Mouse (Mus musculus) heart, embryonic 14.5 days (tissue): Measurements from ENCODE around the gene Kcnn4. TPM values are rescaled to one million over a fixed set of nuclear protein-coding genes. Genes with fewer than 3 reads are reported as not detected.
A peak's percentile ranks its signal among the peaks of the same experiment; 100 is the strongest.

Experiments
- ATAC-seq: fragments of 200-750 bp; cut with Nextera tagmentation; 2 replicates; pipeline ENCODE4 v1.8.0; 2017; ENCODE audit warnings: low read depth, moderate TSS enrichment; ENCODE audit not compliant: insufficient number of reproducible peaks, insufficient read depth, low FRiP score
- H3K27ac ChIP-seq, 2 experiments: fragments of 200-500 bp in 1 of 2; fragments of 300-500 bp in 1 of 2; sonication (generic) in 1 of 2; replicated peaks in 1 of 2; 2 replicates each; pipeline ENCODE4 v1.5.1; 2012 to 2014; ENCODE audit warnings: low read depth in 2 of 2, low read length in 2 of 2, control low read depth in 1 of 2, mild to moderate bottlenecking in 1 of 2, mixed read lengths in 1 of 2; ENCODE audit not compliant: control insufficient read depth in 1 of 2, insufficient read depth in 1 of 2
- H3K27me3 ChIP-seq: fragments of 300-500 bp; sonication (generic); 2 replicates; pipeline ENCODE4 v1.6.1; 2014; ENCODE audit warnings: mild to moderate bottlenecking, low read length, control low read depth; ENCODE audit not compliant: control insufficient read depth, insufficient read depth
- H3K36me3 ChIP-seq: fragments of 300-500 bp; sonication (generic); 2 replicates; pipeline ENCODE4 v1.6.1; 2014; ENCODE audit warnings: mild to moderate bottlenecking, control low read depth, low read length, mixed read lengths; ENCODE audit not compliant: control insufficient read depth, insufficient read depth
- H3K4me1 ChIP-seq, 2 experiments: fragments of 200-500 bp in 1 of 2; fragments of 300-500 bp in 1 of 2; sonication (generic) in 1 of 2; 2 replicates each; pipeline ENCODE4 v1.6.1; 2012 to 2014; ENCODE audit warnings: low read length in 2 of 2, control low read depth in 1 of 2, mixed read lengths in 1 of 2; ENCODE audit not compliant: control insufficient read depth in 2 of 2, insufficient read depth in 2 of 2
- H3K4me2 ChIP-seq: fragments of 300-500 bp; sonication (generic); 2 replicates; pipeline ENCODE4 v1.6.1; 2014; ENCODE audit warnings: mild to moderate bottlenecking, low read length
- H3K4me3 ChIP-seq, 2 experiments: fragments of 200-500 bp in 1 of 2; fragments of 300-500 bp in 1 of 2; sonication (generic) in 1 of 2; 2 replicates each; pipeline ENCODE4 v1.5.1; 2012 to 2014; ENCODE audit warnings: low read length in 2 of 2, mild to moderate bottlenecking in 2 of 2, control low read depth in 1 of 2, low read depth in 1 of 2, moderate library complexity in 1 of 2; ENCODE audit not compliant: control insufficient read depth in 1 of 2, insufficient read depth in 1 of 2
- H3K9ac ChIP-seq: fragments of 300-500 bp; sonication (generic); 2 replicates; pipeline ENCODE4 v1.6.1; 2014; ENCODE audit warnings: mild to moderate bottlenecking, low read length
- H3K9me3 ChIP-seq: fragments of 300-500 bp; sonication (generic); 2 replicates; pipeline ENCODE4 v1.6.1; 2016; ENCODE audit warnings: low read length, control low read depth; ENCODE audit not compliant: control insufficient read depth
- WGBS: fragments of 180-500 bp; shearing (Covaris S2); extraction: QIAGEN DNeasy Blood & Tissue Kit; methylation state at CpG from one replicate; pipeline ENCODE4 v1.1.7; 2014; 5-methylcytosine and 5-hydroxymethylcytosine counted together
- polyA plus RNA-seq: library from polyadenylated mRNA; unstranded; fragments of >200 nt; fragmentation: Nextera tagmentation; extraction: Ambion mirVana; gene quantifications from 2 replicates; pipeline ENCODE4 v1.2.1, GENCODE M21; 2014

The Kcnn4 gene
- polyA plus RNA-seq, 1 experiment from 2014 or later, result 1.4 TPM

DNA sequence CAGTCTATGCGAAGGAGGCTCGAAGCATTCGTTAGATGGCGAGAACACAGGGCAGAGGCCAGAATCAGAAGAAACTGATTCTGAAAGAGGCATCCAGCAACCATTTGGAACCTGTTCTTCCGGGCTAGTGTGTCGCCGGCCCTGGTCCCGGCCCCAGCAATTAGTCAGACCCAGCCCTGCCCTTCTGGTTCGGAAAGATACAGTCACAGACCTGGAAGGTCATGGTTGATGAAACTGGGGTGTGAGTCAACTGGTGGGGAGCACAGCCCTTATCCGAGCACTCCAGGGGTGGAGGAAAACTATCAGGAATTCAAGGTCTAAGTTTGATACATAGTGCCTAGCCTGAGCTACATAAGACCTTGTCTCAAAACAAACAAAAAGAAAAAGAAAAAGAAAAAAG is 14.0 kb upstream of the Kcnn4 start:
- H3K4me1 ChIP-seq, result no peaks in the 10 kb centered on the region
- no peaks in the 10 kb centered on the region for H3K36me3 ChIP-seq
- ATAC-seq, result no peak
- no peak overlapping the region for H3K4me3 ChIP-seq
- H3K9me3 ChIP-seq, result 0 out of 2 replicates have a peak, but pooled peaks cover 2% of the 10 kb centered on the region
- no peaks in the 10 kb centered on the region for H3K27me3 ChIP-seq
- WGBS, result 66% methylated on average over 10 of the region's 10 CpGs
- no peak overlapping the region for H3K4me2 ChIP-seq
- no peak overlapping the region for H3K9ac ChIP-seq
- H3K27ac ChIP-seq, result no peak overlapping the region

GRCm38 (mm10) chr7:24357899-24358298 is 12.2 kb upstream of the Kcnn4 start:
- Histone ChIP-seq H3K4me2 (no peak overlapping the region), H3K36me3 (no peaks in the 10 kb centered on the region), H3K9ac (no peak overlapping the region), H3K4me3 (no peak overlapping the region), H3K9me3 (no peaks in the 10 kb centered on the region), H3K27me3 (no peaks in the 10 kb centered on the region), H3K27ac (no peak overlapping the region), H3K4me1 (no peaks in the 10 kb centered on the region)
- WGBS, result 44% methylated on average over 4 of the region's 4 CpGs
- ATAC-seq, result no peak

DNA sequence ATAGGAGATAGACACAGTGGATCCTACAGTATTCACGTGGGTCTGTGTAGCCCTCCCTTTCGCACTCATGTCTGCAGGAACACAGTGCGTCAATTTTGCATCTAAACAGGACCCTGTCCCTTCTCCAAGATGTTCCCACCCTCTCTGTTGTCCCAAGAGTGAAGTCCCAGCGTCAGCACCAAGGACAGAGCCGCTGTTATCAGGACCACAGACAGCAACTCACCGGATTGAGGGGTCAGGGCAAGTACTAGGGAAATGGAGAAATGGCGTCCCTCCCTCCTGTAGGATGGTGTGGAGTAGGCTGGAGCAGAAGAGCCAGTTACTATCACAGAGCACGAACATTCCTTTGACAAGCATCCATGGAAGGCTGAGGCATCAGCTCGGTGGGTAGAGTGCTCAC is 10.8 kb upstream of the Kcnn4 start:
- ATAC-seq, result no peak
- no peaks in the 10 kb centered on the region for H3K27me3 ChIP-seq
- no peaks in the 10 kb centered on the region for H3K36me3 ChIP-seq
- WGBS, result 20% methylated on average over 9 of the region's 9 CpGs
- H3K9me3 ChIP-seq, result no peaks in the 10 kb centered on the region
- no peak overlapping the region for H3K4me3 ChIP-seq
- H3K4me2 ChIP-seq, result no peak overlapping the region
- no peak overlapping the region for H3K9ac ChIP-seq
- no peaks in the 10 kb centered on the region for H3K4me1 ChIP-seq
- H3K27ac ChIP-seq, result no peak overlapping the region

- H3K36me3 ChIP-seq, result no peaks in the 10 kb centered on the region
- H3K4me1 ChIP-seq, result no peaks in the 10 kb centered on the region
- no peak overlapping the region for H3K4me2 ChIP-seq
- no peak overlapping the region for H3K4me3 ChIP-seq
- H3K27me3 ChIP-seq, result no peaks in the 10 kb centered on the region
- H3K27ac ChIP-seq, result no peak overlapping the region
- H3K9me3 ChIP-seq, result no peaks in the 10 kb centered on the region
- no peak for ATAC-seq
- WGBS, result 57% methylated on average over 4 of the region's 4 CpGs
- no peak overlapping the region for H3K9ac ChIP-seq
These were observed 9.1 kb upstream of the Kcnn4 start for GRCm38 (mm10) chr7:24361001-24361400.

GRCm38 (mm10) chr7:24363228-24363627 is 6.8 kb upstream of the Kcnn4 start:
- Histone ChIP-seq H3K27ac (no peak overlapping the region), H3K36me3 (no peaks in the 10 kb centered on the region), H3K4me1 (no peaks in the 10 kb centered on the region), H3K9ac (no peak overlapping the region), H3K4me2 (no peak overlapping the region), H3K27me3 (no peaks in the 10 kb centered on the region), H3K9me3 (no peaks in the 10 kb centered on the region), H3K4me3 (no peak overlapping the region)
- 26% methylated on average over 7 of the region's 7 CpGs for WGBS
- ATAC-seq, result no peak

DNA sequence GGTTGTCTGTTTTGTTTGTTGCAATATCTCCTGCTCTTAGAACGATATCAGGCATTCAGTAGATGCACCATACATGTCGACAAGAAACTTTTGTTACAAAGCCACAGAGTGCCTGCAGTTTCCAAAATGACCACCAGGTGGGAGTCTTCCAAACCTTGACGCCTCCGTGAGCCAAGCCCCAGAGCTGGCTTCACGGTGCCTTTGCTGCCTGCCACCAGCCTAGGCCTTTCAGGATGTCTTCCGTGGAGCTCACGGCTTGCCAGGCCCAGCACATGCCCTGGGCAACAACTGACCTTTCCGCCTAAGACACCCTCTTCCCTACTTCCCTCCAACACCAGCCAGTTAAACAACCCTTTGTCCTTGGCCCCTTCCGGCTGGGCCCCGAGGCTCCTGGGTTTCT is 5.2 kb upstream of the Kcnn4 start:
- H3K4me1 ChIP-seq, result no peaks in the 10 kb centered on the region; a peak in 1 of 4 replicates
- H3K4me3 ChIP-seq, result no peak overlapping the region
- no peaks in the 10 kb centered on the region for H3K36me3 ChIP-seq
- WGBS, result 22% methylated on average over 10 of the region's 10 CpGs
- no peaks in the 10 kb centered on the region for H3K9me3 ChIP-seq
- no peak overlapping the region for H3K4me2 ChIP-seq
- peak; percentile 59; the same call in 1 of the 2 replicates for ATAC-seq
- no peak overlapping the region for H3K9ac ChIP-seq
- H3K27me3 ChIP-seq, result no peaks in the 10 kb centered on the region
- no peak overlapping the region for H3K27ac ChIP-seq

DNA sequence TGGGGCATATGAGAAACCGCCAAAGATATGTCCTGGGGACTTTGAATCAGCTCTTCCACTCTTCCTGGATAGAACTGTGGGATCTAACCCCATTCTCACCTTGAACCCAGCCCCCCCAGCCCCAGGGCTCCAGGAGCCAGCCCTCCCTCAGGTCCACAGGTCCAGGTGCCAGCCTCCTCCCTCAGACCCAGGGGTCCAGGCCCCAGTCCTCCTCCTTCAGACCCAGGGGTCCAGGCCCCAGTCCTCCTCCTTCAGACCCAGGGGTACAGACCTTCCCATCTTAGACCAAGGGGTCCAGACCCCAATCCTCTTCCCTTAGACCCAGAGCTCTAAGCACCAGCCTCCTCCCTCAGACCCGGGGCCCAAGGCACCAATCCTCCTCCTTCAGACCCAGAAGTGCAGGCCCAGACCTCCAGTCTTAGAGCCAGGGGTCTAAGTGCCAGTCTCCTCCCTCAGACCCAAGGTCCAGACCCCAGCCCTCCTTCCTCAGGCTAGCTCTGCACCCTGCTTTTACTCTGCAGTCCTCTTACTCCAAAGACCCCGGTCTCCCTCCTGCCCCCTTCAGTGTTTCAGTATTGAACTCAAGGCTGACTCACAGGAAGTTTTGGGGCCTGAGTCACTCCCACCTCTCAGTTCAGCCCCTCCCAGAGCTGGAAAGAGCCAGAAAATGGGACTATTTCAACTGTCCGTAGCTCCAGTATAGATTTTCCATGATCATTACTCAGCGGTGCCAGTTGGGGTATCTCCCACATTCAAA is 4.6 kb upstream of the Kcnn4 start:
- Histone ChIP-seq H3K9ac (no peak overlapping the region), H3K9me3 (no peaks in the 10 kb centered on the region), H3K27ac (no peak overlapping the region), H3K4me2 (no peak overlapping the region), H3K36me3 (no peaks in the 10 kb centered on the region), H3K4me1 (no peaks in the 10 kb centered on the region; a peak in 1 of 4 replicates), H3K27me3 (no peaks in the 10 kb centered on the region), H3K4me3 (no peak overlapping the region)
- WGBS, result 55% methylated on average over 5 of the region's 5 CpGs
- ATAC-seq, result no peak
